ENCODE assay signal across 16 mouse cellular contexts in genomic region chr14:61014544-61014943, GRCm38 (mm10). TPM values are rescaled to one million over a fixed set of nuclear protein-coding genes. Genes with fewer than 3 reads are reported as not detected.
"Had no signal": no experiment of that assay in that cellular context is flagged by ENCODE, and none has a peak within 500 bp of the region (broad histone marks: within the 10 kb centered on the region; RNA-seq: fewer than 3 reads in every experiment).

No protein-coding gene starts in this region.

- H3K4me3 ChIP-seq: kidney, embryonic 15.5 days; left cerebral cortex, adult 2 months; liver, embryonic 12.5 days; lung, embryonic 15.5 days; megakaryocyte, embryonic 14.5 days; midbrain, embryonic 15.5 days; neural tube, embryonic 12.5 days had no signal

- H3K27me3 ChIP-seq: kidney, embryonic 15.5 days; lung, embryonic 15.5 days; neural tube, embryonic 12.5 days had no signal

- ATAC-seq: liver, embryonic 12.5 days; midbrain, embryonic 15.5 days had no signal

- H3K4me1 ChIP-seq: megakaryocyte, embryonic 14.5 days had no signal

- DNase-seq: kidney, adult 2 months; kidney, postnatal 14 days; lung, postnatal 14 days; spleen, adult 18-20 months; thymus, adult 18-20 months; thymus, postnatal 25 days had no signal

- H3K27ac ChIP-seq: kidney, embryonic 15.5 days; left cerebral cortex, adult 2 months; liver, embryonic 12.5 days; macrophage; midbrain, embryonic 15.5 days; neural tube, embryonic 12.5 days had no signal

- H3K9me3 ChIP-seq: kidney, embryonic 15.5 days; liver, embryonic 12.5 days; lung, embryonic 15.5 days; midbrain, embryonic 15.5 days; neural tube, embryonic 12.5 days had no signal

- H3K36me3 ChIP-seq: kidney, embryonic 15.5 days; liver, embryonic 12.5 days; midbrain, embryonic 15.5 days; neural tube, embryonic 12.5 days had no signal

- H3K9ac ChIP-seq: kidney, embryonic 15.5 days; liver, embryonic 12.5 days; lung, embryonic 15.5 days; midbrain, embryonic 15.5 days; neural tube, embryonic 12.5 days had no signal

- H3K4me2 ChIP-seq: kidney, embryonic 15.5 days; liver, embryonic 12.5 days; lung, embryonic 15.5 days; midbrain, embryonic 11.5 days; midbrain, embryonic 15.5 days; neural tube, embryonic 12.5 days had no signal

RNA-seq across cellular contexts. Expression of gene Tnfrsf19, which starts 31.7 kb away (rescaled TPM):
- total RNA-seq: monocyte, adult 5-6 weeks had no signal
- polyA plus RNA-seq: macrophage had no signal
